Mouse (Mus musculus) cerebellum, adult 8-10 months (tissue): ENCODE data around the gene Banp.

Experiments
- DNase-seq: peaks from one replicate; pipeline ENCODE4 v3.0.0; 2022

The Banp gene

GRCm38 (mm10) chr8:121927316-121927715 lies 22.2 kb upstream of the Banp start:
- peak; percentile 39 for DNase-seq

GRCm38 (mm10) chr8:121930047-121930446 lies 19.5 kb upstream of the Banp start:
- DNase-seq, result no peak

GRCm38 (mm10) chr8:121931571-121931970 lies 18.0 kb upstream of the Banp start:
- DNase-seq, result no peak

GRCm38 (mm10) chr8:121932026-121932667 lies 17.4 kb upstream of the Banp start:
- no peak for DNase-seq

- no peak for DNase-seq
Measured at GRCm38 (mm10) chr8:121932668-121933520, 16.7 kb upstream of the Banp start.

- DNase-seq, result no peak
Measured at GRCm38 (mm10) chr8:121934506-121934905, 15.0 kb upstream of the Banp start.

GRCm38 (mm10) chr8:121934923-121935322 lies 14.6 kb upstream of the Banp start:
- no peak for DNase-seq

GRCm38 (mm10) chr8:121935341-121936294 lies 13.9 kb upstream of the Banp start:
- peak; percentile 77 for DNase-seq

- DNase-seq, result no peak
Measured at GRCm38 (mm10) chr8:121936391-121936790, 13.2 kb upstream of the Banp start.

GRCm38 (mm10) chr8:121938732-121939131 lies 10.8 kb upstream of the Banp start:
- no peak for DNase-seq

GRCm38 (mm10) chr8:121943057-121943540 lies 6.5 kb upstream of the Banp start:
- DNase-seq, result no peak

- DNase-seq, result no peak
Measured at GRCm38 (mm10) chr8:121943716-121944115, 5.8 kb upstream of the Banp start.

- DNase-seq, result no peak
Measured at GRCm38 (mm10) chr8:121944831-121945230, 4.7 kb upstream of the Banp start, which contains the start of gene Car5a. Gene Car5a (minus strand): TSS chr8:121944904.

GRCm38 (mm10) chr8:121946351-121946750 lies 3.2 kb upstream of the Banp start:
- no peak for DNase-seq

- no peak for DNase-seq
Measured at GRCm38 (mm10) chr8:121947047-121947752, 2.4 kb upstream of the Banp start.

- DNase-seq, result peak; percentile 68
Measured at GRCm38 (mm10) chr8:121947753-121948141, 1.8 kb upstream of the Banp start.

GRCm38 (mm10) chr8:121948321-121949145 lies 1.0 kb upstream of the Banp start:
- DNase-seq, result no peak

GRCm38 (mm10) chr8:121949941-121950748 lies 595 bp downstream of the Banp start:
- DNase-seq, result peak; percentile 99

GRCm38 (mm10) chr8:121950749-121951655 lies 1.5 kb downstream of the Banp start:
- DNase-seq, result peak; percentile 76
